Mouse (Mus musculus) thymus, postnatal 0 days (tissue): Measurements from ENCODE around the gene Zfp931. TPM values are rescaled to one million over a fixed set of nuclear protein-coding genes. Genes with fewer than 3 reads are reported as not detected.

Experiments
- polyA plus RNA-seq: library from polyadenylated mRNA; unstranded; fragments of >200 nt; fragmentation: Nextera tagmentation; extraction: Ambion mirVana; gene quantifications from 2 replicates; pipeline ENCODE4 v1.2.1, GENCODE M21; 2015

Zfp931 gene
- polyA plus RNA-seq, 1 experiment from 2014 or later, result 9.5 TPM

Other genes with a start within 250 kb of the Zfp931 start
- 25.3 and 28.5 TPM in 2 replicates for gene Gm14325, start 238.1 kb downstream of the Zfp931 start, polyA plus RNA-seq
- 2.6 and 4.2 TPM in 2 replicates for gene Gm14327, start 181.4 kb downstream of the Zfp931 start, polyA plus RNA-seq
- 0.43 and 0.73 TPM in 2 replicates for gene Zfp972, start 152.9 kb downstream of the Zfp931 start, polyA plus RNA-seq
- gene Gm14326, start 121.2 kb downstream of the Zfp931 start, polyA plus RNA-seq, result 14.1 and 18.6 TPM in 2 replicates
- 10.2 and 13.1 TPM in 2 replicates for gene Zfp971, start 55.2 kb downstream of the Zfp931 start, polyA plus RNA-seq
- gene Phactr3, start 40.5 kb upstream of the Zfp931 start, polyA plus RNA-seq, result 0.46 and 0.49 TPM in 2 replicates